Mouse (Mus musculus) kidney, postnatal 0 days (tissue): ENCODE measurements around the gene Zfp385b. TPM values are rescaled to one million over a fixed set of nuclear protein-coding genes. Genes with fewer than 3 reads are reported as not detected.

Source experiments
- ATAC-seq: fragments of 200-750 bp; cut with Nextera tagmentation; replicated peaks from 2 replicates; pipeline ENCODE4 v1.8.0; 2017; ENCODE audit warnings: low read depth, moderate number of reproducible peaks, moderate TSS enrichment, moderate library complexity; ENCODE audit not compliant: low FRiP score
- DNase-seq: peaks from one replicate; pipeline ENCODE4 v3.0.0-alpha.2; 2016; ENCODE audit warnings: low spot score
- H3K27ac ChIP-seq: fragments of 300-500 bp; sonication (generic); 2 replicates; pipeline ENCODE4 v1.5.1; 2014; ENCODE audit warnings: mild to moderate bottlenecking
- H3K27me3 ChIP-seq: fragments of 300-500 bp; sonication (generic); 2 replicates; pipeline ENCODE4 v1.6.1; 2014; ENCODE audit warnings: low read length, mixed read lengths; ENCODE audit not compliant: insufficient read depth
- H3K36me3 ChIP-seq: fragments of 300-500 bp; sonication (generic); 2 replicates; pipeline ENCODE4 v1.6.1; 2014; ENCODE audit warnings: low read length, mixed read lengths; ENCODE audit not compliant: insufficient read depth
- H3K4me1 ChIP-seq: fragments of 300-500 bp; sonication (generic); replicated peaks from 2 replicates; pipeline ENCODE4 v1.6.1; 2014; ENCODE audit warnings: antibody characterized with exemption, low read length, mixed read lengths; ENCODE audit not compliant: insufficient read depth
- H3K4me2 ChIP-seq: fragments of 300-500 bp; sonication (generic); 2 replicates; pipeline ENCODE4 v1.6.1; 2014; ENCODE audit warnings: mild to moderate bottlenecking, low read length, moderate library complexity, mixed read lengths
- H3K4me3 ChIP-seq: fragments of 300-500 bp; sonication (generic); replicated peaks from 2 replicates; pipeline ENCODE4 v1.5.1; 2014; ENCODE audit warnings: low read depth, low read length
- H3K9ac ChIP-seq: fragments of 300-500 bp; sonication (generic); 2 replicates; pipeline ENCODE4 v1.6.1; 2014; ENCODE audit warnings: low read depth, low read length
- H3K9me3 ChIP-seq: fragments of 300-500 bp; sonication (generic); replicated peaks from 2 replicates; pipeline ENCODE4 v1.6.1; 2016; ENCODE audit warnings: low read length, inconsistent platforms, mixed read lengths
- CTCF ChIP-seq: IDR thresholded peaks from 2 replicates; pipeline ENCODE4 v1.5.1; 2016; ENCODE audit warnings: antibody characterized with exemption, low read depth, mild to moderate bottlenecking, moderate library complexity
- WGBS: fragments of 180-500 bp; shearing (Covaris S2); extraction: QIAGEN DNeasy Blood & Tissue Kit; methylation state at CpG from one replicate; pipeline ENCODE4 v1.1.7; 2014; 5-methylcytosine and 5-hydroxymethylcytosine counted together
- polyA plus RNA-seq: library from polyadenylated mRNA; unstranded; fragments of >200 nt; fragmentation: Nextera tagmentation; extraction: Ambion mirVana; gene quantifications from 2 replicates; pipeline ENCODE4 v1.2.1, GENCODE M21; 2015

Zfp385b gene
- polyA plus RNA-seq, 1 experiment from 2014 or later = 9.9 TPM

DNA sequence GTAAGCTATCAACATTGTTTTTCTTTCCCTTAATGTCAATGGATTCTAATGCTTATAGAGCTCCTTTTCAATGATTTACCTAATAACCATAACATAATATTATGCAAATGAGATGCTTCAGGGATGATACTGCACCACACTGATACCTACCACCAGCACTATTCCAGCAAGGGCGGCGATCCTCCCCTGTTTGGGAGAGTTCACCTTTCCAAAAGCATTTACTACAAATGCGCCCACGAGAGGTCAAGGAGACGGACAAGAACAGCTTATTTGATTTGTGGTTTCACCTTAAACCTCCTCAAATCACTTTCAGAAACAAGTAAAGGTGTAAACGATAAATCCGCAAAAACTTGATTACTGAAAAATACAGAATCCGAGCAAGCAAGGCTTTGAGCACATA is 4.5 kb downstream of the Zfp385b start:
- no peak for ATAC-seq
- Histone ChIP-seq H3K9me3 (no peaks in the 10 kb centered on the region), H3K36me3 (no peaks in the 10 kb centered on the region), H3K27me3 (peaks cover 13% of the 10 kb centered on the region), H3K4me2 (no peak overlapping the region), H3K4me3 (no peak overlapping the region), H3K4me1 (peaks cover 9% of the 10 kb centered on the region; the same call in 1 of the 2 replicates), H3K27ac (no peak overlapping the region), H3K9ac (no peak overlapping the region)
- 73% methylated on average over 8 of the region's 8 CpGs for WGBS
- no peak for DNase-seq
- TF ChIP-seq CTCF = no peak

DNA sequence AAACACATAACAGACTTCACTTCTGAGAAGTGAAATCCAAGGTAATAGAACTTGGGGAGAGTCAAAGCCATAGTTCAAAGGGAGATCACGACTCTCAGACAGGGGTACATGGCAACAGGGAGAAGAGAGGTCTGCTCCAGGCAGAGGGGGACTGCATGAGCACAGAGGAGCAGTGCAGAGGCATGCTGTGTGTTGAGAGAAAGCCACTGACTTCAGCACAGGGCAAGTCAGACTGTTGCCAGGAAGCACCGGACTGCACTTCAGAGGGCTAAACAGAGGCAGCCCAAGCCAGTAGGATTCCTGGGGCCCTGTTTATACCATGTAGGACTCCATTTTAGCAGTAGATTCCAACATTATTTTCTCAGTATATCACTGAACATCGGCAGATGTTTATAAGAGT is 6.4 kb downstream of the Zfp385b start:
- H3K4me1 ChIP-seq = peaks cover 9% of the 10 kb centered on the region; the same call in 1 of the 2 replicates
- 76% methylated on average over 3 of the region's 3 CpGs for WGBS
- no peak for TF ChIP-seq CTCF
- H3K36me3 ChIP-seq = no peaks in the 10 kb centered on the region
- H3K27me3 ChIP-seq = peaks cover 13% of the 10 kb centered on the region
- H3K9me3 ChIP-seq = no peaks in the 10 kb centered on the region
- ATAC-seq = no peak
- no peak overlapping the region for H3K4me2 ChIP-seq
- H3K27ac ChIP-seq = no peak overlapping the region
- no peak for DNase-seq
- no peak overlapping the region for H3K4me3 ChIP-seq
- no peak overlapping the region for H3K9ac ChIP-seq

DNA sequence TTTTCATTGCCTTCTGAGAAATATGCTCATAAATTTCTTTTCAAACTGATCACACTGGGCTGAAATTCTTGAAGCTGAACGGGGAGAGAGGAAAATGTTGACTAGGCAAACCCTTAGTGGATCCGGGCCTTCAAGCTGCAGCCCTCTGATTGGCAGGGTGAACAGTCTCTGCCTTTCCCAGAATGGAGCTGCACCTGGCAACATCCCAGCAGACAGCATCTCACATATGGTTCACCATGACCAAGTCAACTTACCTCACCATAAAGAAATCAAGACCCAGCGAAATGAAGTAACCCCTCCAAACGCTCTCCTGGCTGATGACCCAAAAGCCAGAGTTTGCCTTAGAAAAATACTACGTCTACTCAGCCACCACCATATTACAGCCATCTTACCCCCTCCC is 8.7 kb downstream of the Zfp385b start:
- no peaks in the 10 kb centered on the region for H3K9me3 ChIP-seq
- H3K4me2 ChIP-seq = no peak overlapping the region
- TF ChIP-seq CTCF = no peak
- H3K36me3 ChIP-seq = no peaks in the 10 kb centered on the region
- 0 out of 2 replicates have a peak, but pooled peaks cover 5% of the 10 kb centered on the region for H3K27me3 ChIP-seq
- no peak overlapping the region for H3K9ac ChIP-seq
- H3K4me1 ChIP-seq = no peaks in the 10 kb centered on the region
- no peak for ATAC-seq
- no peak overlapping the region for H3K4me3 ChIP-seq
- H3K27ac ChIP-seq = no peak overlapping the region
- DNase-seq = no peak
- WGBS = 88% methylated on average over 5 of the region's 5 CpGs

DNA sequence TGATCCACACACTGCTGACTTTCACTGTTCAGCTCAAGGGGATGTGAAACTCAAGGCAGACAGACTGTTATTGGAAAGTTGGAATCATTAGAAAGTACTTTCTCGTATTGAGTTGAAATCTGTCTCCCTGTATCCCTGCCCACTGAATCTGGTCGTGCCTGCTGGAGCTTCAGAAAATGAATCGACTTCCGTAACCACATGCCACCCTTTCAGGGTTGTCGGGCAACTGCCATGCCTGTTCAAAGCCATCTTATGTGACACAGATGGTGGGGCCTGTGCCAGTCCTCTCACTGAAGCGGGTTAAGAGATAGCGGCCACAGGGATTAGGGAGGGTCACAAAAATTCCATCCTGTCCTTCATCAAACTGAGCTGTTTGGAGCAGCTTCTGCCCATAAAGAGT is 14.7 kb downstream of the Zfp385b start:
- Histone ChIP-seq H3K27ac (no peak overlapping the region), H3K9me3 (no peaks in the 10 kb centered on the region), H3K4me3 (no peak overlapping the region), H3K4me1 (no peaks in the 10 kb centered on the region), H3K9ac (no peak overlapping the region), H3K36me3 (no peaks in the 10 kb centered on the region), H3K27me3 (no peaks in the 10 kb centered on the region), H3K4me2 (no peak overlapping the region)
- 81% methylated on average over 7 of the region's 7 CpGs for WGBS
- no peak for TF ChIP-seq CTCF
- DNase-seq = no peak
- no peak for ATAC-seq

DNA sequence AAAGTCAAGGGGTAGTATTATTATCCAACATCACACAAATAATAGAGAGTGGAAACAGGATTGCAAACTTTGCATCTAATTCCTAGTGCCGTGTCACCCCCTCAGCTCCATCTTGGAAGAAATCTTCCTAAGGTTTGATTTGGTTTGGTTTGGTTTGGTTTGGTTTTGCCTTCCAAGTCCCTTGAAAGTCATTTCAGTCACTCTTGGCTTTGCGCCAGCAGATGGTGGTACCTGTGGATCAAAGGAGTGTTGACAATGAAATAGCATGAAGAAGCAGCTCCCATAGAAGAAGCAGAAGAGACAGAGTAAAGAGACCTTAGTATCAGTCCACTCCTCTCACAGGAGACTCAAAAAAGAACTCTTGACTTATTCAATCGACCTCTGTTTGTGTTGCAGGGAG is 17.1 kb downstream of the Zfp385b start:
- no peaks in the 10 kb centered on the region for H3K4me1 ChIP-seq
- 89% methylated on average over 3 of the region's 3 CpGs for WGBS
- ATAC-seq (no peak), DNase-seq (no peak)
- no peak overlapping the region for H3K9ac ChIP-seq
- TF ChIP-seq CTCF = no peak
- no peak overlapping the region for H3K4me3 ChIP-seq
- H3K9me3 ChIP-seq = no peaks in the 10 kb centered on the region
- H3K36me3 ChIP-seq = no peaks in the 10 kb centered on the region
- no peaks in the 10 kb centered on the region for H3K27me3 ChIP-seq
- no peak overlapping the region for H3K27ac ChIP-seq
- no peak overlapping the region for H3K4me2 ChIP-seq

DNA sequence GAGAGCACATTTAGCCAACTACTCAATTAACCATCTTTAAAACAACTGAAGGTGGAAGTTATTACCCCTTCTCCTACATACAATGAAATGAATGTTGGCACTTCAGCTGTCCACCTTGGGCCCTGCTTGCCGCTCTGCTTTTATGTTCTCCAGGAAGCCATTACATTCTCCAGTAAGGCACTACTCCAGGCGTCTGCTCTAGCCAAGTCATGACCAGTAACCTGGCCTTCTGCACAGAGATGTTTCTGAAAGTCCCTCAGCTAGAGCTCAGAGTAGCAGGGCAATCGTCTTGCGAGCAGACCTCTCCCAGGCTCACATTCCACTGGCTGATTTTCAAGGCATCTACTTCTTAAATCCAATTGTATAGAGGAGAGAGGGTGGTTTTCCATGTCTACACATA is 18.0 kb downstream of the Zfp385b start:
- Histone ChIP-seq H3K27ac (no peak overlapping the region), H3K4me3 (no peak overlapping the region), H3K4me1 (no peaks in the 10 kb centered on the region), H3K36me3 (no peaks in the 10 kb centered on the region), H3K9ac (no peak overlapping the region), H3K4me2 (no peak overlapping the region), H3K9me3 (no peaks in the 10 kb centered on the region), H3K27me3 (no peaks in the 10 kb centered on the region)
- 84% methylated on average over 4 of the region's 4 CpGs for WGBS
- ATAC-seq (no peak), DNase-seq (no peak)
- TF ChIP-seq CTCF = no peak

DNA sequence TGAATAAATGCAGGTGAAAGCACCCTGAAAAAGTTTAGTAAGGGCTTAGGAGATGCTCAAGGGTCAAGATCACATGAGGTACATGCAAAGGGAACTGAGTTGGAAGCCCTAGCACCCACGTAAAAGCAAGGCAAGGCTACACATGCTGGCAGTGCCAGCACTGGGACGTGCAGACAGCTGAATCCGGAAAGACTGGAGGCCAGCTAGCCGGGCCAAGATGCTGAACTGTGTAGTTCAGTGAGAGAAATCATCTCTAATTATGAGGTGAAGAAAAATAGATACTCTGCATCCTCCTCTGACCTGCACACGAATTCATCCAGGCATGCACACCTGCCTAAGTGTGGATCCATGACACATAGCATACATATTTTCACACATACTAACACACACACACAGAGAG is 18.4 kb downstream of the Zfp385b start:
- ATAC-seq = no peak
- no peak for DNase-seq
- Histone ChIP-seq H3K9me3 (no peaks in the 10 kb centered on the region), H3K27me3 (no peaks in the 10 kb centered on the region), H3K4me3 (no peak overlapping the region), H3K27ac (no peak overlapping the region), H3K4me1 (no peaks in the 10 kb centered on the region), H3K4me2 (no peak overlapping the region), H3K36me3 (no peaks in the 10 kb centered on the region), H3K9ac (no peak overlapping the region)
- TF ChIP-seq CTCF = no peak
- WGBS = 86% methylated on average over 5 of the region's 5 CpGs
